Mouse (Mus musculus): ENCODE measurements around the gene Ucma.
A peak's percentile ranks its signal among the peaks of the same experiment; 100 is the strongest.

Gene Ucma

GRCm38 (mm10) chr2:5011898-5012490 is 36.1 kb downstream of the Ucma start:
- no peak for DNase-seq

- peak; percentile 96 for DNase-seq
Measured at GRCm38 (mm10) chr2:5012491-5013324, 36.8 kb downstream of the Ucma start, which contains the start of gene Mcm10. Gene Mcm10 (minus strand): TSS chr2:5012791.

- no peak for DNase-seq
Measured at GRCm38 (mm10) chr2:5014616-5015015, 38.7 kb downstream of the Ucma start.

- DNase-seq = no peak
Measured at GRCm38 (mm10) chr2:5015527-5015926, 39.6 kb downstream of the Ucma start.

- no peak for DNase-seq
Measured at GRCm38 (mm10) chr2:5016922-5017321, 41.0 kb downstream of the Ucma start.

- DNase-seq = no peak
Measured at GRCm38 (mm10) chr2:5019708-5020107, 43.8 kb downstream of the Ucma start.

GRCm38 (mm10) chr2:5023275-5023674 is 47.4 kb downstream of the Ucma start:
- no peak for DNase-seq

GRCm38 (mm10) chr2:5023699-5024399 is 47.9 kb downstream of the Ucma start:
- no peak for DNase-seq

- no peak for DNase-seq
Measured at GRCm38 (mm10) chr2:5025162-5025733, 49.3 kb downstream of the Ucma start.

- DNase-seq = no peak
Measured at GRCm38 (mm10) chr2:5027057-5027456, 51.1 kb downstream of the Ucma start.

- DNase-seq = no peak
Measured at GRCm38 (mm10) chr2:5028047-5028446, 52.1 kb downstream of the Ucma start.

GRCm38 (mm10) chr2:5029808-5030207 is 53.9 kb downstream of the Ucma start:
- DNase-seq = no peak

GRCm38 (mm10) chr2:5031215-5031614 is 55.3 kb downstream of the Ucma start:
- no peak for DNase-seq

- no peak for DNase-seq
Measured at GRCm38 (mm10) chr2:5032665-5033064, 56.7 kb downstream of the Ucma start.

- DNase-seq = peak; percentile 33
Measured at GRCm38 (mm10) chr2:5033546-5034420, 57.9 kb downstream of the Ucma start.

- no peak for DNase-seq
Measured at GRCm38 (mm10) chr2:5034801-5035200, 58.9 kb downstream of the Ucma start.

- no peak for DNase-seq
Measured at GRCm38 (mm10) chr2:5035241-5035640, 59.3 kb downstream of the Ucma start.
